Mouse (Mus musculus): Measurements from ENCODE around the gene Grasp. TPM values are rescaled to one million over a fixed set of nuclear protein-coding genes. Genes with fewer than 3 reads are reported as not detected.

Gene Grasp
- polyA plus RNA-seq, 1 experiment, result 11.0 TPM

DNA sequence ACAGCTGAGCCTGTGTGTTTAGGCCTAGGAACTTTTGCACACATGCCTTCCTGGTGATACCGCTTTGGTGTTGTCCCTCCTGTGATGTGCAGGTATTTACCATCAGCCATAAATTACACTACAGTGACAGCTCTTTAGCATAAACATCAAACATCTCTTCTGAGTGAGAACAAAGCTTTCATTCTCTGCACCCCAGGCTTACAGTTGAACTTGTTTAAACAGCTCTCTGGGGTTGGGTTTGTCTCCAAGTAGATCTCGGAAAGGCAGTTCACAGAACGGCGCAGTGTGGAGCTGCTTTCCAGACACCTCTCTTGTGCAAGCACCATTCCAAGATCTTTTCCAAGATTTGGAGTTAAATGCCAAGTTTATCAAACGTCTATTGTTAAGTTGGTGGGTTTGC lies 41.3 kb upstream of the Grasp start:
- Histone ChIP-seq H3K79me2 (ENCODE audit: control insufficient read depth, insufficient read depth) (no peaks in the 10 kb centered on the region), H3K4me2 (ENCODE audit: low read depth) (no peak overlapping the region), H3K27me3 (ENCODE audit: control insufficient read depth, insufficient read depth, insufficient read length) (no peaks in the 10 kb centered on the region), H3ac (ENCODE audit: control insufficient read depth, insufficient read length) (no peak overlapping the region), H3K36me3 (ENCODE audit: control insufficient read depth, insufficient read depth) (no peaks in the 10 kb centered on the region), H3K4me3 (no peak overlapping the region)
- TF ChIP-seq USF1 (IDR thresholded peaks at IDR 0.05; ENCODE audit: low read depth) (no peak), MYOD1 (IDR thresholded peaks at IDR 0.05; ENCODE audit: control insufficient read depth in 1 of 3, insufficient read length in 2 of 3, low read depth in 2 of 3) (no peak), SRF (IDR thresholded peaks at IDR 0.05; ENCODE audit: control insufficient read depth, insufficient read length, low read depth) (no peak), MYOG (IDR thresholded peaks at IDR 0.05; ENCODE audit: control insufficient read depth in 1 of 3, insufficient read depth in 1 of 3, insufficient read length in 2 of 3, low read depth in 2 of 3) (no peak), MAX (IDR thresholded peaks at IDR 0.05; ENCODE audit: low read depth) (no peak), CEBPB (IDR thresholded peaks at IDR 0.05; ENCODE audit: insufficient read depth, poor library complexity, severe bottlenecking) (no peak), POLR2AphosphoS2 (IDR thresholded peaks at IDR 0.05; ENCODE audit: insufficient read length, low read depth) (no peak)

DNA sequence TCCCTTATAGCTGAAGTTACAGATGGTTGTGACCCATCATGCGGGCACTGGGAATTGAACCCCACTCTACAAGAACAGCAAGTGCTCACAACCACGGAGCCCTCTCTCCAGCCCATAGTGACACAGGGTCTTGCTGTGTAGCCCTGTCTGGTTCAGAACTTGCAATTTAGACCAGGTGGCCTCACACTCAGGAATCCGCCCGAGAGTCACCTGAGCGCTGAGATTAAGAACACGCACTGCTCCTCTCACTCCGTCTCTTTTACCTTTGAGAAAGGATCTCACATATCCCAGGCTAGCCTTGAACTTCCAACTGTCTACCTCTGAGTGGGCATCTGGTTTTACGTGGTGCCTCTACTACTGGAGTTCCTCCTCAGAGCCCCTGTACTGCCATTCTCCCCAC lies 39.7 kb upstream of the Grasp start:
- TF ChIP-seq POLR2AphosphoS2 (IDR thresholded peaks at IDR 0.05; ENCODE audit: insufficient read length, low read depth) (no peak), REST (IDR thresholded peaks at IDR 0.05; ENCODE audit: insufficient read depth, insufficient read length) (no peak), TCF3 (IDR thresholded peaks at IDR 0.05; ENCODE audit: insufficient read length, low read depth) (no peak), SRF (IDR thresholded peaks at IDR 0.05; ENCODE audit: control insufficient read depth, insufficient read length, low read depth) (no peak), MYOD1 (IDR thresholded peaks at IDR 0.05; ENCODE audit: control insufficient read depth in 1 of 3, insufficient read length in 2 of 3, low read depth in 2 of 3) (no peak), MAX (IDR thresholded peaks at IDR 0.05; ENCODE audit: low read depth) (no peak), MYOG (IDR thresholded peaks at IDR 0.05; ENCODE audit: control insufficient read depth in 1 of 3, insufficient read depth in 1 of 3, insufficient read length in 2 of 3, low read depth in 2 of 3) (no peak), E2F4 (IDR thresholded peaks at IDR 0.05; ENCODE audit: insufficient read depth) (no peak), CEBPB (IDR thresholded peaks at IDR 0.05; ENCODE audit: insufficient read depth, poor library complexity, severe bottlenecking) (no peak), TCF12 (IDR thresholded peaks at IDR 0.05; ENCODE audit: insufficient read depth, poor library complexity, severe bottlenecking) (no peak)
- no peak overlapping the region for H3K4me3 ChIP-seq
- no peaks in the 10 kb centered on the region for H3K79me2 ChIP-seq (ENCODE audit: control insufficient read depth, insufficient read depth)
- no peaks in the 10 kb centered on the region for H3K36me3 ChIP-seq (ENCODE audit: control insufficient read depth, insufficient read depth)
- no peaks in the 10 kb centered on the region for H3K27me3 ChIP-seq (ENCODE audit: control insufficient read depth, insufficient read depth, insufficient read length)
- H3ac ChIP-seq (ENCODE audit: control insufficient read depth, insufficient read length), result no peak overlapping the region
- no peak overlapping the region for H3K4me2 ChIP-seq (ENCODE audit: low read depth)

DNA sequence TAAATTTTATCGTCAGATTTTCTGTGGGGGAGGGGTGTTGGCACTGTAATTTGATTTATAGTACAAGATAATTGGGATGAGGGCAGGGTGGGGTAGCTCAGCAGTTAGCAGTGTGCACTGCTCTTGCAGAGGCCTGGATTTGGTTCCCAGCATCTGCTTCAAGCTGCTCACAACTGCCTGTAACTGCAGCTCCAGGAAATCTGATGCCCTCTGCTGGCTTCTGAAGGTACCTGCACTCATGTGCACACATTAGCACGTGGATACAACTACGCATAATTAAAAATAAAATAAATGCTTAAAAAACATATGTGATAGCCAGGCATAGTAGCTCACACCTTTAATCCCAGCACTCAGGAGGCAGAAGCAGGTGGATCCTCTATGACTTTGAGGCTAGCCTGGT lies 38.4 kb upstream of the Grasp start:
- no peaks in the 10 kb centered on the region for H3K27me3 ChIP-seq (ENCODE audit: control insufficient read depth, insufficient read depth, insufficient read length)
- TF ChIP-seq MYOD1 (IDR thresholded peaks at IDR 0.05; ENCODE audit: control insufficient read depth in 1 of 3, insufficient read length in 2 of 3, low read depth in 2 of 3) (no peak), REST (IDR thresholded peaks at IDR 0.05; ENCODE audit: insufficient read depth, insufficient read length) (no peak), TCF3 (IDR thresholded peaks at IDR 0.05; ENCODE audit: insufficient read length, low read depth) (no peak), USF1 (IDR thresholded peaks at IDR 0.05; ENCODE audit: low read depth) (no peak), TCF12 (IDR thresholded peaks at IDR 0.05; ENCODE audit: insufficient read depth, poor library complexity, severe bottlenecking) (no peak), POLR2A (IDR thresholded peaks at IDR 0.05; ENCODE audit: insufficient read length, low read depth) (no peak), SRF (IDR thresholded peaks at IDR 0.05; ENCODE audit: control insufficient read depth, insufficient read length, low read depth) (no peak), POLR2AphosphoS2 (IDR thresholded peaks at IDR 0.05; ENCODE audit: insufficient read length, low read depth) (no peak), MAX (IDR thresholded peaks at IDR 0.05; ENCODE audit: low read depth) (no peak), CEBPB (IDR thresholded peaks at IDR 0.05; ENCODE audit: insufficient read depth, poor library complexity, severe bottlenecking) (no peak), MYOG (IDR thresholded peaks at IDR 0.05; ENCODE audit: control insufficient read depth in 1 of 3, insufficient read depth in 1 of 3, insufficient read length in 2 of 3, low read depth in 2 of 3) (no peak), E2F4 (IDR thresholded peaks at IDR 0.05; ENCODE audit: insufficient read depth) (no peak)
- H3ac ChIP-seq (ENCODE audit: control insufficient read depth, insufficient read length), result no peak overlapping the region
- no peaks in the 10 kb centered on the region for H3K36me3 ChIP-seq (ENCODE audit: control insufficient read depth, insufficient read depth)
- no peak overlapping the region for H3K4me3 ChIP-seq
- no peaks in the 10 kb centered on the region for H3K79me2 ChIP-seq (ENCODE audit: control insufficient read depth, insufficient read depth)
- no peak overlapping the region for H3K4me2 ChIP-seq (ENCODE audit: low read depth)

DNA sequence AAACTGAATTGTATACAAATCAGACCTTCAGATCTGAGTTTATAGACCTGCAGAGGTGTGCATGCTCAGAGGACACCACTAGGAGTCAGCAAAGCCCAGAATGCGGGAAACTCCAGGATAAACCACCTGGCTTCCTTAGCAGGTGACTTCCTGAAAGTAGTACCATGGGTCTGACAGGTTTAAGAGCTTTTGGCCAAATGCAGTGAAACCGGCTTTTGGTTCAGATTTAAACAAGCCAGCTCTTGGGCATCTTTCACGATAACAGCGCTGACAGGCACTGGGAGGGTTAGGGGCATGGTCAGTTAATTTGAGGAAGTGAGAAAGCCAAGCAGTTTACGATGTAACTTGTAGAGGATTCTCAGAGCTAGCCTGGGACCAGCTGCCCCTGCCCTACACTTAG lies 36.1 kb upstream of the Grasp start:
- H3K4me2 ChIP-seq (ENCODE audit: low read depth), result no peak overlapping the region
- H3ac ChIP-seq (ENCODE audit: control insufficient read depth, insufficient read length), result no peak overlapping the region
- no peak for TF ChIP-seq POLR2A (IDR thresholded peaks at IDR 0.05; ENCODE audit: insufficient read length, low read depth)
- TF ChIP-seq TCF3 (IDR thresholded peaks at IDR 0.05; ENCODE audit: insufficient read length, low read depth), result no peak
- no peak for TF ChIP-seq REST (IDR thresholded peaks at IDR 0.05; ENCODE audit: insufficient read depth, insufficient read length)
- no peak for TF ChIP-seq TCF12 (IDR thresholded peaks at IDR 0.05; ENCODE audit: insufficient read depth, poor library complexity, severe bottlenecking)
- no peak for TF ChIP-seq POLR2AphosphoS2 (IDR thresholded peaks at IDR 0.05; ENCODE audit: insufficient read length, low read depth)
- no peak for TF ChIP-seq E2F4 (IDR thresholded peaks at IDR 0.05; ENCODE audit: insufficient read depth)
- no peak for TF ChIP-seq SRF (IDR thresholded peaks at IDR 0.05; ENCODE audit: control insufficient read depth, insufficient read length, low read depth)
- no peak for TF ChIP-seq USF1 (IDR thresholded peaks at IDR 0.05; ENCODE audit: low read depth)
- no peak for TF ChIP-seq MAX (IDR thresholded peaks at IDR 0.05; ENCODE audit: low read depth)
- no peak for TF ChIP-seq MYOD1 (IDR thresholded peaks at IDR 0.05; ENCODE audit: control insufficient read depth in 1 of 3, insufficient read length in 2 of 3, low read depth in 2 of 3)
- TF ChIP-seq CEBPB (IDR thresholded peaks at IDR 0.05; ENCODE audit: insufficient read depth, poor library complexity, severe bottlenecking), result no peak
- no peak for TF ChIP-seq MYOG (IDR thresholded peaks at IDR 0.05; ENCODE audit: control insufficient read depth in 1 of 3, insufficient read depth in 1 of 3, insufficient read length in 2 of 3, low read depth in 2 of 3)
- no peaks in the 10 kb centered on the region for H3K36me3 ChIP-seq (ENCODE audit: control insufficient read depth, insufficient read depth)
- H3K79me2 ChIP-seq (ENCODE audit: control insufficient read depth, insufficient read depth), result no peaks in the 10 kb centered on the region
- H3K27me3 ChIP-seq (ENCODE audit: control insufficient read depth, insufficient read depth, insufficient read length), result no peaks in the 10 kb centered on the region
- no peak overlapping the region for H3K4me3 ChIP-seq
